Mouse (Mus musculus) ES-Bruce4 (cell line): ENCODE data around the gene Cap2.

Experiments used
- CTCF ChIP-seq: IDR thresholded peaks from one replicate; pipeline ENCODE4 v1.8.1; 2011; ENCODE audit warnings: low read depth, low read length
- POLR2A ChIP-seq: IDR thresholded peaks from one replicate; pipeline ENCODE4 v1.8.1; 2011; ENCODE audit warnings: low read length; ENCODE audit not compliant: insufficient read depth

GRCm38 (mm10) chr13:46626608-46627007 lies 125.0 kb downstream of the Cap2 start:
- TF ChIP-seq CTCF (no peak), POLR2A (no peak)
